Mouse (Mus musculus): Measurements from ENCODE around the gene C2cd2. TPM values are rescaled to one million over a fixed set of nuclear protein-coding genes. Genes with fewer than 3 reads are reported as not detected.

The C2cd2 gene
- total and polyA plus RNA-seq, 3 experiments: 7.7 to 14.5 (median 11.2) TPM

DNA sequence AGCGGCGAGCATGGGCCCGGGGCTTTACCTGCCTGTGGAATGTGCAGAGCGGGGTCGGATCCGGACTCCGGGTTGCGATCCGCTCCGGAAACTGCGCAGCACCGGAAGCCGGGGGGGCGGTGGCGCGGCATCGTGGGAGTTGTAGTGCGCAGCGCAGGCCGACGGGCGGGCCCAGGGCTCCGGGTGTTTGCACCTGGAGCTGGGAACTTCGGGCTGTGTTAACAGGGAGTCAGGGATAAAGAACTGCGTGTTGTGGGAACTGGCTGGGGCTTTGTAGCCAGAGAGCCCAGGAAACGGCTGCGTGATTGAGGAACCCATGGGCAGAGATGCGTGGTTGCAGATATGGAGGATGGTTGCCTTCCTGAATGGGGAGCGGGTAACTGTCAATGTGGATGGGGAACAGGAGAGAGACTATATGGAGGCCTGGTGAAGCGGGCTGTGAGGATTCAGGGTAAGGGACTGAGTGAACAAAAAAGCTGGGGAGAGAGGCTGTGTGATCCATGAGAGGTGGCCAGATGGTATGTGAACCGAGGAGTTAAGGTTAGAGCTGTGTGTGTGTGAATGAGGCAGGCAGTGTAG, 110.6 kb downstream of the C2cd2 start, which contains the start of gene Prdm15:
Gene Prdm15 (minus strand): TSS at position 110 of the 579 bp plus-strand sequence.
- H3K9ac ChIP-seq (ENCODE audit: insufficient read depth, low read depth): peak within 1 kb of the TSS; percentile 94
- H3K36me3 ChIP-seq (replicated peaks in 1 of 2; ENCODE audit: control insufficient read depth in 1 of 2, insufficient read depth in 1 of 2, low read length in 1 of 2): peaks cover 2 to 29% of the 10 kb centered on the region in 2 experiments
- peaks cover 19 to 48% of the 10 kb centered on the region in 2 experiments for H3K4me1 ChIP-seq (ENCODE audit: control insufficient read depth in 1 of 2, insufficient read depth in 2 of 2)
- no peaks in the 10 kb centered on the region for H3K9me3 ChIP-seq (replicated peaks; ENCODE audit: low read length)
- peak within 1 kb of the TSS; percentile 77 for H3K27ac ChIP-seq (ENCODE audit: insufficient read depth, low read depth)
- in situ Hi-C loops (cut with MboI; ENCODE audit: low pct_ligation_motif_present, low pct_unique_long_range_greater_than_20kb, low sequenced_read_pairs): no loop called here
- TF ChIP-seq MAX (IDR thresholded peaks at IDR 0.05; ENCODE audit: low read length) (peak; percentile 26; the same call in 1 of the 2 replicates), UBTF (IDR thresholded peaks at IDR 0.05; ENCODE audit: low read depth, low read length) (no peak), KAT2A (IDR thresholded peaks at IDR 0.05; ENCODE audit: insufficient replicate concordance, low read length) (peak; percentile 91; the same call in 1 of the 2 replicates), HCFC1 (IDR thresholded peaks at IDR 0.05; ENCODE audit: low read depth, low read length) (peak; percentile 96), E2F4 (IDR thresholded peaks at IDR 0.05; ENCODE audit: insufficient replicate concordance, low read depth, low read length) (no peak), CHD1 (IDR thresholded peaks at IDR 0.05; ENCODE audit: low read depth, low read length) (no peak), RCOR1 (conservative IDR thresholded peaks at IDR 0.05; ENCODE audit: low read depth, low read length) (no peak), MXI1 (IDR thresholded peaks at IDR 0.05; ENCODE audit: low read depth, low read length) (peak; percentile 83), MEF2A (IDR thresholded peaks at IDR 0.05; ENCODE audit: borderline replicate concordance, low read depth, low read length) (peak; percentile 57; the same call in 1 of the 2 replicates), USF1 (IDR thresholded peaks at IDR 0.05; ENCODE audit: low read depth, low read length) (no peak), NELFE (IDR thresholded peaks at IDR 0.05; ENCODE audit: low read depth, low read length) (peak; percentile 75; the same call in 1 of the 2 replicates), POLR2AphosphoS2 (IDR thresholded peaks at IDR 0.05; ENCODE audit: low read depth, low read length) (no peak), POLR2A (IDR thresholded peaks at IDR 0.05; ENCODE audit: low read depth, low read length) (peak; percentile 82), EP300 (IDR thresholded peaks at IDR 0.05; ENCODE audit: low read length) (no peak), RAD21 (IDR thresholded peaks at IDR 0.05; ENCODE audit: low read depth, low read length) (no peak), CTCF (conservative IDR thresholded peaks at IDR 0.05 in 1 of 2, IDR thresholded peaks at IDR 0.05 in 1 of 2; ENCODE audit: low read depth in 2 of 2, low read length in 2 of 2) (no peak), ZMIZ1 (IDR thresholded peaks at IDR 0.05; ENCODE audit: low read depth, low read length) (peak; percentile 13; the same call in 1 of the 2 replicates), BHLHE40 (IDR thresholded peaks at IDR 0.05; ENCODE audit: low read depth, low read length) (no peak; the same call in 1 of the 2 replicates), NRF1 (IDR thresholded peaks at IDR 0.05; ENCODE audit: low read depth, low read length) (peak; percentile 77), PAX5 (IDR thresholded peaks at IDR 0.05; ENCODE audit: low read length) (no peak), TBP (conservative IDR thresholded peaks at IDR 0.05; ENCODE audit: low read depth, low read length) (0 out of 2 replicates have a peak, but pooled peaks have one; percentile 44), JUND (conservative IDR thresholded peaks at IDR 0.05; ENCODE audit: low read depth, low read length) (no peak), GABPA (IDR thresholded peaks at IDR 0.05; ENCODE audit: insufficient replicate concordance, low read depth, low read length) (no peak; the same call in 1 of the 2 replicates), ELF1 (IDR thresholded peaks at IDR 0.05; ENCODE audit: low read depth, low read length) (peak; percentile 80), MAFK (IDR thresholded peaks at IDR 0.05; ENCODE audit: insufficient replicate concordance, low read length) (no peak), SIN3A (IDR thresholded peaks at IDR 0.05; ENCODE audit: low read length) (peak; percentile 95), ZC3H11A (IDR thresholded peaks at IDR 0.05; ENCODE audit: low read depth, low read length) (no peak), ZNF384 (IDR thresholded peaks at IDR 0.05; ENCODE audit: low read depth, low read length) (no peak), USF2 (conservative IDR thresholded peaks at IDR 0.05; ENCODE audit: low read depth, low read length) (no peak), CHD2 (IDR thresholded peaks at IDR 0.05; ENCODE audit: low read length) (no peak), SMC3 (IDR thresholded peaks at IDR 0.05; ENCODE audit: low read depth, low read length) (no peak), MAZ (IDR thresholded peaks at IDR 0.05; ENCODE audit: low read depth, low read length) (peak; percentile 95), JUN (IDR thresholded peaks at IDR 0.05; ENCODE audit: insufficient read depth, low read depth, low read length) (no peak), IRF4 (IDR thresholded peaks at IDR 0.05; ENCODE audit: low read depth, low read length) (no peak; the same call in none of the 2 replicates), TCF12 (IDR thresholded peaks at IDR 0.05; ENCODE audit: low read depth, low read length) (peak; percentile 73; the same call in 1 of the 2 replicates), ETS1 (conservative IDR thresholded peaks at IDR 0.05; ENCODE audit: low read depth, low read length) (no peak), ZKSCAN1 (IDR thresholded peaks at IDR 0.05; ENCODE audit: borderline replicate concordance, low read depth, low read length) (no peak), MYC (IDR thresholded peaks at IDR 0.05; ENCODE audit: low read depth, low read length) (no peak)
- H3K27me3 ChIP-seq (replicated peaks): no peaks in the 10 kb centered on the region
- H3K4me3 ChIP-seq (replicated peaks in 1 of 3; ENCODE audit: low read depth in 2 of 3, low read length in 2 of 3, poor library complexity in 1 of 3): peak within 1 kb of the TSS; percentile 67 to 92 (median 86)
- dilution Hi-C loops (cut with MboI; ENCODE audit: extremely low pct_ligation_motif_present, extremely low pct_unique_long_range_greater_than_20kb, low sequenced_read_pairs): no loop called here
- peak; percentile 78 for DNase-seq (ENCODE audit: extremely low read depth)
- peaks cover 11% of the 10 kb centered on the region for H3K79me2 ChIP-seq (replicated peaks; ENCODE audit: control insufficient read depth, extremely low read depth, insufficient read depth, poor library complexity, severe bottlenecking)
- H3K4me2 ChIP-seq (ENCODE audit: insufficient read depth, low read depth, poor library complexity, severe bottlenecking): peak within 1 kb of the TSS; percentile 84

All from CH12.LX (cell line).